Mouse (Mus musculus) urinary bladder, adult 18-20 months (tissue): ENCODE results near the gene Chpf2.

ENCODE experiments used
- DNase-seq, 2 experiments: peaks; one replicate each; pipeline ENCODE4 v3.0.0; 2022; ENCODE audit warnings: low spot score in 2 of 2, mixed read lengths in 2 of 2

The Chpf2 gene

DNA sequence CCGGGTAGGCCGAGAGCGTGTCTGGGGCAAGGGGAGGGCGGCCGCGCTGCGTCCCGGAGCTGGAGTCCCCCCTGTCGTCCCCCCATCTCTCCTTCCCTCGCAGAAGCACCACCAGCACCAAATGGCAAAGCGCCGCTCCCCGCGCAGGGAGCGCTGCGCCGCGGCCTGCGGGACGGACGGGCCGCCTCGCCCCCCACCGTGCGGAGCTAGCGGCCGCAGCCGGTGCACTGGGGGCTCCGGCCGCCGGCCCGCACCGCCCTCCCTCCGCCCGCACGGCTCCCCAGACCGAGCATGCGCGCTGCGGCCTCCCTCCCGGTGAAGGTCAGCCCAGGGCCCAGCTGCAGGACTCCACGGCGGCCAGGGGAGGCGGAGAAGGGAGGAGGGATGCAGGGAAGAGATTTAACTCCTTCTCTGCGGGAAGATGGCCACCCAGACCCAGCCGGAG, 18.1 kb downstream of the Chpf2 start:
- peak; percentile 72 to 82 for DNase-seq

DNA sequence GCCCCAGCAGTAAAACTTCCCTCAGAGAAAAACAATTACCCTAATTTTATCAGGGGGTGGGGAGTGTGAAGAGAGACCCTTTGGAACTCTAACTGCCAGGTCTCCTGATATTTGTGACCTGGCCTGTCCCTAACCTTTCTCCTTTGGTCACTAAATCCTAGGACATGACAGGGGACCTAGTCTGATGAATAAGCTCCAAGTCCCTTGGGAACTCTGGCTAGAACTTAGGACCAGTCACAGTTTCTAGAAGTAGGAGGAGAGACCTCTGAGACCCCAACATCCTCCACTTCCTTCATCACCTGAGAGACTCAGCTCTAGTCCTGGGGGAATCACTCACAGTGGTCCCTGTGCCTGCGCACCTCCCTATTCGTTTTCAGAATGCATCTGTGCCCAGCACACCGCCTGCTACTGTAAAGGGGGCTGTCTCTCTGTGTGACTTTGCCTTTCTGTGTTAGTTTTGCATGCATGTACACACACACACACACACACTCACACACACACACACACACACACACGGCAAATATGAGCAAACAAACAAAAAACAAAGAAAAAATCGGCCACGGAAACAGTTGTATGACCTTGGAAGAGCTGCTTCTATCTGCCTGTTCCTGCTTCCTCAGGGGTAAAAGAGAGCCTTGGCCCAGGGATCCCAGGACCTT, 18.9 kb downstream of the Chpf2 start:
- no peak for DNase-seq

DNA sequence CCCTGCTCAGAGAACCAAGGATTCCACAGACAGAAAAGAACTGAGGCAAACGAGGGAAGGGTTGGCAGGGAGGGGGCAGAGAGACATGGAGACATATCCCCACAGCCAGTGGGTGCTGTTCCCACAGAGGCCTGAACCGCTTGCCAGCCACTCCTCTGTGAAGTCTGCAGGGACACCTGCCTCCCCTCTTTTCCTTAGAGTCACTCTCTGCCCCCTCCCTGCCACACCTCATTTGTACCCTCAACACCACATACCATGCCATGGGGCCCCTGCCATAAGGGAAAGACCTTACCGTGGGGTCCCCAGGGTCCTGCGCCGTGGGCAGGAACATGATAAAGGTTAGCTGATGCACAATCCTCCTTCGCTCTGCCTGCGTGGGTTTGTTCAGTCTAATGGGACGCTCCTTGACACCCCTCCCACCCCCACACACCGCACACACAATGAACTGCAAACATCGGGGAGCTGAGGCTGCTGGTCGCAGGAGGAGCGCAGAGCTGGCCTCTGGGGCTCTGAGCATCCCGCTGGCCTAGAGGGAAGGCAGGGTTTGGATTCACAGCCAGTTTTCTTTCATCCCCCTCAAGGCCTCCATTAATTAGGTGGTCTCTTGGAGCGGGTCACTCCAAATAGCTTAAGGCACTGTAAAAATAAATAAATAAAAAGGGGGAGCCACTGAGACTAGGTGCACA, 19.6 kb downstream of the Chpf2 start:
- no peak for DNase-seq

DNA sequence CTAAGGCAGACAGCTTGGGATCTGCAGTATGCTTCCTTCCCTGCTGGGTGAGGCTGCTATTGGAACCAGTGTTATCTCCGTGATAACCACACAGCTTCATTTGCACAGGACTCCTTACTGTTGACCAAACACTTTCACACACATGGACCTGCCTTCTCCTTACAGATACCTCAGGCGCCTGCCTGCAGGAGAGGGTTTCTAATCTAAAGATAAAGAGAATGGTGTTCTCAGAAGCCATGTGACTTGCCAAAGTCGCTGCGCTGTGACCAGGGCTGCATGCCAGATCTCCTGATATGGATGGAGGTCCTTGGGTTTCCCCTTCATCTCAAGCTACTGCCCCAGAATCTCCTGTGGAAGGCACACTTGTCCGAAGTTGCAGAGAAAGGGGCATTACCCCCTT, 22.8 kb downstream of the Chpf2 start:
- no peak for DNase-seq

DNA sequence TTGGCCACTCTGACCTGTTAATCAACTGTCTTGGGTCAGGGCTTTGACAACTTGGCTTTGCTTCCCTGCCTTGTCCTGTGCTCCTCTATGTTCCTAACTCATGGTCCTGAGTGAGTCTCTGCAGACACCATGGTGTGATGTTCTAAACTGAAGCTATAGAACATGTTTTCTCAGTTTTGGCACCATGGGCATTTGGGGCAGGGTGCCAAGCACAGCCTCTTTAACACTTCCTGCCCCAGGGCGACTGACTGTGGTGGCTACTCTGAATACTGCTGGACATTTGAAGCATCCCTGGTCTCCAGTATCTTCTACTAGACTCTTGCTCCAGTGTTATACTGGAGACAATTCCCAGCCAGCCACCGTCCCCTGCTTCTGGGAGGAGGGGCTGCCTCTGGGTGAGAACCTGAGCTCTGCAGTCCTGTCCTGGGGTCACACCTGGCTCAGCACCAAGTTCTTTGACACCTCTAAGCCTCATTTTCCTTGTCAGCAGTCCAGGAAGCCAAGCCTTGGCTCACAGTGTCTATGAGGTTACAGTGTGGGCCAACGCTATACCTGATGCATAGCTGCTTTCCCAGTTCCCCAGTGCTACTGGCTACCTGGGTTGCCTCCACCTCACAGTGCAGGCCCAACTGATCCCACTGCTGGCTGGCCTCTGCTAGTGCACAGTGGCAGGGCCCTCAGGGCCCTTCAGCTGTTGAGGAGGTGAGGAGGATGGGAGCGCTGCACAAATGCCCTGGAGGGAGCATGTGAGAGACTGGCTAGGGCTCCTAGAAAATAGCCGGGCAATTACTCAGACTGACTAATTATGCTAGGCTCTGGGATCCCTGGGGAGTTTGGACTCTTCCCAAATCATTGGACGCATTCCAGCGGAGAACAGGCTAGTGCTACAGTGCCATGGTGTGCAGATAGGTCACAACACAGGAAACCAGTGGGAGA, 25.1 kb downstream of the Chpf2 start:
- no peak for DNase-seq

DNA sequence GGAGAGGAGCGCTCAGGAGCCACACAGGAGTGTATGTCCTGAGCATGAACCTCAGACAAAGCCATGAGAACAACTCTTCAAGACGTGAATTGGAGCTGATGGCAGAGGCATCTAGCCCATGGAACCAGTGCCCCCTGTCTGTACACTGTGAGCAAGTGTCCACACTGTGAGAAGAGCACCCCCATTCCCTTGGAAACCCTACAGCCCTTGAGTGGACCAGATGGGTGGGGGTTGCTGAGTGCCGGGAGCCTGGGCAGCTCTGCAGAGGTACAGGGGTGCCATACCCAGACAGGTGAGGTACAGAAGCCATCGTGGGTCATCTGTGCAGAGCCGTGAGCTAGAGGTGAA, 25.7 kb downstream of the Chpf2 start:
- DNase-seq, result no peak

DNA sequence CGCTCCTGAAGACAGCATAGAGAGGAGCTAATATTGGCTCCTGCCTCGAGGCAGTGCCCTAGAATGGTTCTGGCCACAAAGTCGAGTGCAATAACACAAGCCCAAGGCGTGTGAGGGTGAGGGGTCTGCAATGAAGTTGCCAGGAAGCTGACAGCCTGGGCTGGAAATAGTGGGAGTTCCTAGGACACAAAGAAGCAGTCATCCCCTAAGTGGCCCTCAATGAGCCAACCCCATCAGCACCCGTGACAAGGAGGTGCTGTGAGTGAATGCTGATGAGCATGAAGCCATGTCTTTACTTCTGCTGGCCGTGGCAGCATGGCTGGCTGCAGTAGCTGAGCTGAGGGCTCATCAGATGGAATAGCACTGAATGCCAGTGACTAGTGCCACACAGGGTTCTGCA, 28.6 kb downstream of the Chpf2 start:
- no peak for DNase-seq

DNA sequence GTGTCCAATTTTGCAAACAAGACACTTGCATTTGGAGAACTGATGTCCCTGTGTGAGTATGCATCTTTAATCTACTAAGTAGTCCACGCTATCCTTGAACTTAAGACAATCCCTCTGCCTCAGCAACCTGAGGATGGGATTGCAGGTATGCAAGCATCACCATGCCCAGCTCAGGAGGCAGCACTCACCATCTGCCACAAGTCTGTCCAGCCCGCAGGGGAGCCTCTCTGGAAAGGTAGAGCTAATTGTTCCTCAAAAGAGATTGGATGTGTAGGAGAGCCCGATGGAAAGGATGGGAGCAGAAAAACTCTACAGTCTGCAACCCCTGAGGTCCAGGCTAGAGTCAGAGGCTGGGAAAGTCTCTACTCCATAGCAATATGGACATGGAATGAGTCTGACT, 32.4 kb downstream of the Chpf2 start:
- no peak for DNase-seq

DNA sequence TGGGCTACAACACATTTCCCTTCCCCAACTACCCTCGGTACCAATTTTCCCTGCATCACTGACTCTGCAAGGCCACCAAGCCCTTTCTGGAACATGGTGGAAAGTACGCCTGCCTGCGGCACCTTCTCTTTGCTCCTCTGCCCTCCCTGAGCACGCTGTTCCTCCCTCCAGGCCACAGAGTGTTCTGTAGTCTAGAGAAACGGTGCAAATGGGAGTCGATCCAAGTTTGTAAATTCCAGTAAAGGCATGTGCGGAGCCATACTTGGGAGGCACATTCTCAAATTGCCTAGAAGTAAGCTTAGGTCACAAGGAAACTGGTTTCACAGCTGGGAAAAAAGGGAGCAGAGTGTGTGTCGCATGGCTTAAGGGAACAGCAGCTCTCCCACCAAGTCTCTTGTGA, 33.6 kb downstream of the Chpf2 start:
- no peak for DNase-seq

DNA sequence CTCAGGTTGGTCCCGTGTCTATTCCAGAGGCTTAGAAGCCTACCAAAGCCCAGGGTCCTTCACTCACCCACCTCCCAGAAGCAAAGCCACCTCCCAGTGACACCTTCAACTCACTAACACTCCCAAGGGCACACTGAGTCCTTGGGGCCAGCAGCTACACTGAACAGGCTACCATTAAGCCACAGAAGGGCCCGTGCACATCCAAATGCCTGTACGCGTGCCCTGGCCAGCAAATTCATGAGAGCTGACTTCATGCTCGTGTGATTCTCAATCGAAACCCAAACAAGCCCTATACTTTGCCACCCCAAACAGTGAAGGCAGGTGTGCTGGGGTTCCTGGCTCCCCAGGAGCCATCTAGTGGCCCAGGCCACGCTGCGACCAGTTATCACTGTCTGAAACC, 34.1 kb downstream of the Chpf2 start:
- no peak for DNase-seq

DNA sequence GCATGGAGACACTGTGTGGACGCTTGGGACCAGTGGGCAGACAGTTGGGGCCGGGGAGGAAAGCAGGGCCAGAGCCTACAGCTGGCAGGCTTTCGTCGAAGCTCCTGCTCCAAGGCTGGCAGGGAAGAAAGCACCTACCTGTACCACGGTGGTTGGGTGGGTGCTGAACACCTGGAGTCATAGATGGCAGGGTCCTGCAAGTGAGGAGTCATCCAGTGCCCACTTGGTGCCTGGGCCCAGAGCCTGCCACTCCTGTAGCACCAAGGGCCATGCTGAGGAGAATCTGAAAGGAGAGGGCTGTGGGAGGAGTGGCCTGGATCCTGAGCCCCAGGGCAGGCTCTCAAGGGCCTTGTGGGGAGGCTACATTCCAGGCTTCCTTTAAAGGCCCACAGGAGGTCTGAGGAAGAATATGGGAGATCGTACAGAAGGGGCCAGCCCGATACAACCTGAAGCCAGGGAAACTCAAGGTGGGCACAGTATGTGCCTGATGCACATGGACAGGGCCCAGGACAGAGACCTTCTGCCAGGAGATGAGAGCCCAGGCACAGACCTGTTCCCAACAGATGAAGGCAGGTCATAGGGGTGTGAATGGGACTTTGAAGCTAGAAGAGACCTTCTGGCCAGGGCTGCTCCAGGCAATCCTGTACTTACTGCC, 36.0 kb downstream of the Chpf2 start:
- DNase-seq, result no peak

DNA sequence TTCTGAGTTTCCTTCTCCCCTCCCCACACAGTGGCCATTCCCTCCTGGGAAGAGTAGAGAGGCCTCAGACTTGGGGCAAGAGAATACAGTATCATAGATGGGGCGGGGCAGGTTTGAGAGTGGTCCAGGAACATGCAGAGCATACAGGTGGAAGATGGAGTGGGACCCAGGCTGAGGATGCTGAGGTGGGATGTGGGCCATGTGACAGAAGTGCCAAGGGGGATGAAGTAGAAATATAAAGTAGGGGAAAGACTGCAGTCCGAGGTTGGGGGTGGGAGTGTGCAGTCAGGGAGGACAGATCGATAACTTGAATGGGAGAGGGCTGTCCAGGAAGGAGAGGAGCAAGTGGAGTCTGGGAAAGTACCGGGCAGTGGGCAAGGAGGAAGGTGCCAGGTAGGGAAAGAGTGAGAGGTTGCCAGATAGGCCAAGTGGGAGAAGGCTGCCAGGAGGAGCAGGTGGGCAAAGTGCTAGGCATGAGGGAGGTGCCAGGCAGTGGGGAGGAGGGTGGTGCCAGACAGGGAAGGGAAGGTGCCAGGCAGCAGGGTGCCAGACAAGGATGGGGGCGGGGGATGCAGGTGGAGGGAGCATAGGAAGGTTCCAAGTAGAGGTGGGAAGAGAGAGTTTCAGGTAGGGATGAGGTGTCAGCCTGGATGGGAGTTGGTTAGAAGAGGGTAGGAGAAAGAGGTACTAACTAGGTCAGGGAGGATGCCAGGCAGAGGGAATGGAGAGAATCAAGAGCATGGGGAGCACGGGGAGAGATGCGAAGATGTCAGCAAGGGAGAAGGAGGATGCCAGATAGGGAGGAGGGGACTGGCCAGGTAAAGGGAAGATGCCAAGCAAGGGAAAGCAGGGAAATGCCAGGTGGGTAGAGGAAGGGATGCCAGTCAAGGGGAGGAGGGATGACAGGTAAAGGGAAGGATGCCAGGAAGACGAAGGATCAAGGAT, 36.8 kb downstream of the Chpf2 start:
- no peak for DNase-seq

DNA sequence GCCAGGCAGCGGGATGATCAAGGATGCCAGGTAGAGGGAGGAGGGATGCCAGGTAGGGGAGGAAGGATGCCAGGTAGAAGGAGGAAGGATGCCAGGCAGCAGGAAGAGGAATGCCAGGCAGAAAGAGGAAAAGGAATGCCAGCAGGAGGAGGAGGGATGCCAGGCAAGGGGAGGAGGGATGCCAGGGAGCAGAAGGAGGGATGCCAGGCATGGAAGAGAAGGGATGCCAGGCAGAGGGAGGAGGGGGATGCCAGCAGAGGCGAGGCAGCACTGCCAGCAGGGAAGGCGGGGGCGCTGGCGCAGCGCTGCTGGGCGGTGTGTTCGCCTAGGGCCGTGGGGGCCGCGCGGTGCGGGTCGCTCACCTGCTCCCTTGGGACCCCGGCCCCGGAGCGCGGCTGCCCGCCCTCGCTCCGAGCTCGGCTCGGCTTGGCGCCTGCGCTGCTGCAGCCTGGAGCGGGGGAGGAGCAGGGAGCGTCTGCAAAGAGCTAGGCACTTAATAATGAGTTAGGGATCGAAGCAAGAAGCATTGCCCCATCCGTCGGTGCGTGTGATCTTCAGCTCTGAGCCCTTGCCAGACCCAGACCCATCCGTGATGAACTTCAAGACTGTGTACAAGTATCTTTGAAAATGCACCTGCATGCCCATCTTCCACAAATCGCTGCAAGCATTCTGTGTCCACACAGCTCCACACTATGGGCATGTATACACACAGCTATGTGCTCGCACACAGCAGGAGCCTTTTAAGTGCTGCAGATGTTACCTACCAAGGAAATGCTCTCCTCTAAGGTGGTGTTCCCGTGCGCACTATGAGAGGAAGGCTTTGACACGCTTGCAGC, 37.7 kb downstream of the Chpf2 start, which contains the start of gene Smarcd3:
Gene Smarcd3 (minus strand): TSS at position 426 of the 836 bp plus-strand sequence.
- peak in 1 of 2 experiments; percentile 28 for DNase-seq

DNA sequence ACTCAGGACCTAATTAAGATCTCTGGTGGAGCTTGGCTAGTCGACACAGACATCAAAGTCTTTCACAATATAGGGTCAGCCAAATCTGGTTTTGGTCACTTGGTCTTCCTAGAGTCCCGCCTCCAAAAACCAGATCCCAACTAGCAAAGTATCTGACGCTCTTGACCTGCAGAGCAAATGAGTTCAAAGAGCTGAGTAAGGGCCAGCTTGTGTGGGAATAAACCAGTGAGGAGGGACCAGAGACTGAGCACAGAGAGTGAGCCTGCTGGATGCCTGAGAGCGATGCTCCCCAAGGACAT, 38.2 kb downstream of the Chpf2 start:
- no peak for DNase-seq

DNA sequence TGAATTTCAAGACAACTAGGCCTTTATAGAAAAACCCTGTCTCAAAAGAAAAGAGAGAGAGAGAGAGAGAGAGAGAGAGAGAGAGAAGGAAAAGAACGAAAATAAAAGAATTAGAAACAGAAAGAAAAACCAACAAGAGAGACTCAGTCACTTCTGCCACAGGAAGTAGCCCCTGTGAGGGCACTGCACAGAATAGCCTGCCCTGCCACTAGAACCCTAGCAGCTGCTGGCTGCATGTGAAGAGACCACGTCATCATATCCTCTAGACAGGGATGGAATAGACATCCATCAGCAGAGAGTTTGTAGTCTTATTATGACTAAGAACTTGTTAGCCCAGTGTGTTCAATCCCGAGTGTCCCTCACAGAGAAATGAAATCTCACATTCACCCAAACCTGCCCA, 43.2 kb downstream of the Chpf2 start:
- no peak for DNase-seq

DNA sequence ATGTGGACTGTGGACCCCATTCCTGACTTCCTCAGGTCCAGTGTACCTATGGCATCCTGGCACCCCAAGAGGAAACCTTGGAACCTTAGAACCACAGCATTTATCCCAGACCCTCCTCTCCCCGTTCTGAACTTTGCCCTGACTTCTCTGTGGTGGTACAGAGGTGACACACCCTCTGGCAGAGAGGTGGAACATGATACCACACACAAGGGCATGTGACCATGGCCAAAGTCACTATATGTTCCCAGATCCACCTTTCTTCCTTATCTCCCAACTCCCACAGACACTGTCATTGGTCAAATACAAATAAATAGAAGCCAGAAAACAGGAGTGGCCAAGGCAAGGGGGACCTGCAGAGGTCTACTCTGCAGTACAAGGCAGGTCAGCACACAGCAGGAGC, 48.6 kb downstream of the Chpf2 start:
- no peak for DNase-seq

DNA sequence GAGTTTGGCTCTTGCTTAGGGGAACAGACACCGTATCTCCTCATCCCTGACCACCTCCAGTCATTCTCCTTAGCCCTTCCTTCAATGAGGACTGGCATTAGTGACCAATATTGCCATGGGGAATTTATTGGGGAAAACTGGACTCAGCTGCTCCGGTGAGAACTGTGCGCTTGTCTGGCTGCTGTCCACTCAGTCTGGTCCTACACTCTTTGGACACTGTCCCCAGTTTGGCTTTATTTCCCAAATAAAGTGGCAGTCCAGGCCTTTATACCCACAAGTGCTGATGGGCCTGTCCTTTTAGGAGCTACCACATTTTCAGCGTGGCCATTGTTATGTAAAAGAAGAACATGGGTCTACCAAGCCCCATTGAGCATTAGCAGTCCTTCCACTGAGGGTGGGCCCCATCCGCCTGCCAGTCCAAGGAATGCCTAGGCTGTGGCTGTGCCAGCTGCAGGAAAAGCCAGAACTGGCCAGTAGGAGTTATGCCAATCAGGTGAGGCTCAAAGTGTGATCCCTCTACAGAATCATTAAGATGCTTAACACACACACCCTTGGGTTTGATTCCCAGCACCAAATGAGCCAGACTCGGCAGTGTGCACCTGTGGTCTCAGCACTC, 49.1 kb downstream of the Chpf2 start:
- DNase-seq, result no peak

DNA sequence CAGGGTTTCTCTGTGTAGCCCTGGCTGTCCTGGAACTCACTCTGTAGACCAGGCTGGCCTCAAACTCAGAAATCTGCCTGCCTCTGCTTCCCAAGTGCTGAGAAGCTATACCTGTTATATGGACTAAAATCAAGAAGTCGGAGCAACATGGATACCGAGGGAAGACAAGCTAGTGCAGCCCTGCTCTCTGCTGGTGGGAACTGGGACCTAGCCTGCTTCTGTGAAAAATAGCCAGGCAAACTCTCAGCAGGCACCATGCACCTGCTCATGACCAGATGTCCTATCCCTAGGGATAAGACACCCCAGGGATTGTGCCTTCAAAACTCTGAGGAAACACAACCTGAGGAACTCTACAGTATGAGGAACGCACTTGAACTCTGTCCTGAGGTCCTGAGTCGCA, 50.4 kb downstream of the Chpf2 start:
- no peak for DNase-seq

DNA sequence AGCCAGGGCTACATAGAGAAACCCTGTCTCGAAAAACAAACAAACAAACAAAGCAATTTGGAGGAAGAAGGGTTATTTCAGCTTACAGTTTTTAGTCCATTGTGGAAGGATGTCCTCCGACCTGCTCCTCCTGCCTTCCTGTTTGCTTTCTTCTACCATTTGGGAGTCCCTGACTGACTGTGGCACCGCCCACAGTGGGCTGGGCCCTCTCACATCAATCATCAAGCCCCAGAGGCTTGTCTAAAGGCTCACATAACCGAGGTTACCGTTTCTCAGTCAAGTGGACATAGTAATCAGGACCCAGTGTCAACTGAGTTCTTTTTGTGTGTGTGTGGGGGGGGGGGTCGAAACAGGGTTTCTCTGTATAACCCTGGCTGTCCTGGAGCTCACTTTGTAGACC, 51.6 kb downstream of the Chpf2 start:
- DNase-seq, result no peak

DNA sequence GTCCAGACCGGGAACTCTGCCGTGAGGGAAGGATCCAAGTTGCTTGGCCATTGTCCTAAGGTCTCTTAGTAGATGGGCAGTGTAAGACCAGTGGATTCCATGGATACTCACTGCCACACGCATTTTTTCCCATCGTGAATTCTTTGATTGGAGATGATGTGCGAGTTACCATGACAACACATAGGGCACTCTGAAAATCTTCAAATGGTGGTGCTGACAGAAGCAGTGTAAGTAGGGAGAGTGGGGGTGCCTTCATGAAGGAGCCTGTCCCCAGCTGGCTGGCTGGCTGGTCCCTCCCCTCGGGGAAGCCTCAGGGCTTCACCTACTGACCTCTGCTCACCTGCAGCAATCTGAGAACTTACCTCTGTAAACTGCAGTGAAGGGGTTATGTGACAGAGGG, 52.5 kb downstream of the Chpf2 start:
- DNase-seq, result no peak
